Mouse (Mus musculus): ENCODE results near the gene Zfp445.
"Not testable (repeated sequence)": the region's sequence is repeated elsewhere in the genome, so short reads cannot be mapped to it uniquely, and the experiment has no call there.

The Zfp445 gene

GRCm38 (mm10) chr9:122865697-122866166 is at the start of gene Zfp445:
Zfp445 (minus strand) TSS chr9:122866006.
- in situ Hi-C loops (cut with MboI): no loop called here

GRCm38 (mm10) chr9:122902717-122903535 is 37.1 kb upstream of the Zfp445 start:
- in situ Hi-C loops (cut with MboI): no loop called here

- in situ Hi-C loops (cut with MboI): no loop called here
Measured at GRCm38 (mm10) chr9:122901047-122901446, 35.2 kb upstream of the Zfp445 start.

DNA sequence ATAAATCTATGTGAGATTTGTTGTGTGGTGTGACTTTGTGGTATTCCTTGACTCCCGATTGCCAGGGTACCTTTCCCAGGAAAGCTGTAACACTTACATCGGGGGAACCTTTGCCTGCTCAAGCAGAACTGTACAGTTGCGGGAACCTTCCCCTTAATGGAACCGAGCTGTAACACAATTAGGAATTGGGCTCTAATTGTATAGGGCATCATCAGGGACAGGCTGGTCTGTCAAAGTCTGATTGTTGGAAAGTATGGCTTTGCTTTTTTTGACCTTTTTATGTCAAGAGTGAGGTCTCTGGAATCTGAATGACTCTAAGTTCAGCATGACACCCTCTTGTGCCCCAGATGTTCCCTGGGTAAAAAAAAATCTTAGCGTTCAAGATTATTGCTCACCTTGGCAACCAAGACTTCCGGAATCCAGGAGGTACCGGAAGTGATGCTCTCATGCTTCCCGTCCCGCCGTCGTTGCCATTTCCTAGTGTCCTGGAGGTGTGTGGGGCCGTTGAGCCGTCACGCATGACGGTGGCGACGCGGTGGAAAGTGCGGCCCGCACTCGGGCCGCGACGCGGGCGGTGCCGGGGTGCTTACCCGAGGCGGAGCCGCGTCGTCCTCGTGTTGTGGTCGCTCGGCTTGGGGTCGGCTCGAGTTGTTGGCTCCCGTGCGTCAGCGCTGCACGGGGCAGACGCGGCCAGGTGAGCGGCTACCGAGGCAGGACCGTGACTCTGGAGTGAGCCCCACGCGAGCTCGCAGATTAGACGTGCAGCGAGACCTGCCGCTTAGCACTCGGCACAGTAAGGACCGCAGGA is 20.8 kb upstream of the Zfp445 start:
- in situ Hi-C loops (cut with MboI): no loop called here

GRCm38 (mm10) chr9:122885385-122885784 is 19.6 kb upstream of the Zfp445 start, which contains the start of gene Zkscan7:
Zkscan7 (plus strand) TSS chr9:122885685.
- in situ Hi-C loops (cut with MboI): no loop called here

DNA sequence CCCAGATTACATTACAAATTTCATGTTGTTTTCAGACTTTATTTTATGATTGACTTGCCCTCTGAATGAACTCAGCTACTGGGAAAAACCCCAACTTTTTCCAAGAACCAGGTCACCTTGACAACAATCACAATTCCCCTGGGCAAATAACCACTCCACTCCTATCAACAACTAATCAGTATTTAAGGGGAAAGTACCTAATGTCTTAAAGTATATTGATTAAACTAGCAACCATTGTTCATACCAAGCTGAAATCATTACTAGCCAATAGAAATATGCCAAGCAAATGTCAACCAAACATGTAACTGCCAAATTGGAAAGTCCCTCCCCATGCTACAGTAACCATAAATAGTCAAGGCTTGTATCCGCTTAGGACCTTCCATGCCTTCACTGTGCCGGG is 9.3 kb upstream of the Zfp445 start:
- in situ Hi-C loops (cut with MboI): no loop called here

DNA sequence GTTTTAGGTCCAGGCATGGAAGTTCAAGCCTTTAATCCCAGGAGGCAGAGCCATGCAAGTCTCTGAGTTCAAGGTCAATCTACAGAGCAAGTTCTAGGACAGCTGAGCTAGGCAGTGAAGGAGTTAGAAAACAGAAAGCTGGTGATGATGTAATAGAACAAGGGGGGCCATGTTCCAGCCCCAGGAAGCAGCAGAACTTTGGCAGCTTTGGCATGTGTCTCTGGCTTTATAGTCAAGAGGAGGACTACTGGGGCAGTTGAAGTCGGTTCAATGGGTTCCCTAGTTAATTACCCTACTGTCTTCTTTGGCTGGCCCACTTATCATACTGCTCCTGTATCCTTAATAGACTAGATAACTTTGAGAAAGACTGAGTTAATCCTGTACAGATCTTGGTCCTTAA is 8.8 kb upstream of the Zfp445 start:
- in situ Hi-C loops (cut with MboI): no loop called here

- in situ Hi-C loops (cut with MboI): no loop called here
Measured at GRCm38 (mm10) chr9:122872595-122872994, 6.8 kb upstream of the Zfp445 start.

- in situ Hi-C loops (cut with MboI): no loop called here
Measured at GRCm38 (mm10) chr9:122866192-122866591, 386 bp upstream of the Zfp445 start.

DNA sequence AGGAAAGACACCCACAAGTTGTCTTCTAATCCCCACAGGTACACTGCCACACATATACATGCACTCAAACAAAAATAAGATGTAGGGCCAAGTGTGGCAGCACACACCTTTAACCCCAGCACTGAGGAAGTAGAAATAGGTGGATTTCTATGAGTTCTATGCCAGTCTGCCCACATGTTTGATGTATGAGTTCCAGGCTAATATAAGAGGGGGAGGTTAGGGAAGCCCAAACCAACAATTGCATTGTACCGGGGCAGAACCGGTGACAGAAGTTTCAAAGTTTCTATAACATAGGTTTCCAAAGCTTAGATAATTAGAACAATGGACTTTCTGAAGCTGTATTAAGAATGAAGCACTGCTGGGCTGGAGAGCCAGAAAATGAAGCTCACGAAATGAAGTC is 958 bp downstream of the Zfp445 start:
- in situ Hi-C loops (cut with MboI): no loop called here

- in situ Hi-C loops (cut with MboI): no loop called here
Measured at GRCm38 (mm10) chr9:122863731-122864130, 2.1 kb downstream of the Zfp445 start.

- in situ Hi-C loops (cut with MboI): no loop called here
Measured at GRCm38 (mm10) chr9:122860752-122861151, 5.1 kb downstream of the Zfp445 start.

GRCm38 (mm10) chr9:122856716-122857115 is 9.1 kb downstream of the Zfp445 start:
- in situ Hi-C loops (cut with MboI): no loop called here

DNA sequence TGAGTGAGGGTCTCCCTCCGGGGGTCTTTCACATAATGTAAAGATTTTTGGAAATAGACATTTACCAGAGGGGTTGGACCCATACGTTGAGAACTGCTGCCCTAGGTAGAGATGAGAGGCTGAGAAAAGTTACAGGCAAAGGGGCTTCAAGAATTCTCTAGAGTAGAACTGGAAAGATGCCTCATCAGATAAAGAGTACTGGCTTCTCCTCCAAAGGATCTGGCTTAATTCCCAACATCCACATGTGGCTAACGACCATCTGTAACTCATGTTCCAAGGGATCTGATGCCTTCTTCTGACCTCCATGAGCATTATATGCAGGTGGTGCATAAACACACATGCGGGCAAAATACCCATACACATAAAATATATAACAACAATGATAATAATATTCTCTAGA is 10.2 kb downstream of the Zfp445 start:
- in situ Hi-C loops (cut with MboI): no loop called here

GRCm38 (mm10) chr9:122855141-122855540 is 10.7 kb downstream of the Zfp445 start:
- in situ Hi-C loops (cut with MboI): not testable (repeated sequence)

DNA sequence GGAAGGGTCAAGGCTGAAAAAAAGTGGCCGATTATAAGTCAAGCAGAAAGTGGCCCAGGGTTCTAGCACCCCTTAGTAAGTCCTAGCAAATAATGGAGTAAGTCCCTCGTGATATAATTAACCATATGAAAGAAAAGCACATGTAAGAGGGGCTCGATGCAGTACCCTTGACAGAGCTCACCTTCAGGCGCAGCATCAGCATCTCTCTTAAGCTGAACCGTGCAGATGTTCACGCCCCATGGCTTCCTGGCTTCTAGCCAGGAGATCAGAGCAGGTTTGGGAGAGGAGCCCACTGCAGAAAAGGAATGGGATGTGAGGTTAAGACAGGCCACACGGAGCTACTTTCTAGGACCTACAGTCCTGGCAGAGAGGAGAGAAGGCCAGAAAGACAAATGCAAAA is 11.3 kb downstream of the Zfp445 start:
- in situ Hi-C loops (cut with MboI): no loop called here

DNA sequence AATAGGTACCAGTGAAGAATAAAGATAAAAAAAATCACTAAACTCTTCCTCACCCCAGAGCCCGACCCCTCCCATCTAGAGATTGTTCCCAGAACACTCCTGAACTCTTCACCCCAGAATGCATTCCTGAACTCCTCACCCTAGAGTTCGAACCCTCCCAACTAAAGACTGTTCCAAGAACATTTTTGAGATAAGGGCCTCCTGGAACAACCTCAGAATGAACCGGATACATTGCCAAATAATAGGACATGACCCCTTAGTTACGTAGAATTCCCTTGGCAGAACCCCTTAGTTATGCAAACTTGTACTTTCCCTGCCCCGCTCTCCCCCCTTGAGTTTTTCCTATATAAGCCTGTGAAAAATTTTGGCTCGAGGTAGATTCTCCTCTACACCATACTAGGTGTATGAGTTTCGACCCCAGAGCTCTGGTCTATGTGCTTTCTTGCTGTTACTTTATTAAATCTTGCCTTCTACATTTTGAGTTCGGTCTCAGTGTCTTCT is 17.9 kb downstream of the Zfp445 start:
- in situ Hi-C loops (cut with MboI): not testable (repeated sequence)

GRCm38 (mm10) chr9:122846156-122846555 is 19.6 kb downstream of the Zfp445 start:
- in situ Hi-C loops (cut with MboI): no loop called here

DNA sequence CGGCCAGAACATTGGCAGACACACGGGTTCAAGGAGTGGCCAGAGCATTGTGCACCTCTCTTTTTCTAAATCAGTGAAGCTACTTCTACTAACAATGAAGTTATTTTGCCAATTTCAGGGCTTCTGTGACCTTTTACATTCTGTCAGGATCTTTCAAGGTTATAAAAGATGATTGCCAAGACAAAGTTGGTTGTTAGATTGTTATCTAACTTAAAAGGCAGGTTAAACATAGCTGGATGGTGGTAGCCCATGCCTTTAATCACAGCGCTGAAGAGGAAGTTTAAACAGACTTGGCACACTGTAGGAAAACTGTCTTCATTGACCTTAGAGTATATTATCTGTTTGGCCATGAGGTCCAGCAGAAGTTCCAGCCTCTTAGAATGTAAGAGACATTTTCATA is 20.2 kb downstream of the Zfp445 start:
- in situ Hi-C loops (cut with MboI): no loop called here

DNA sequence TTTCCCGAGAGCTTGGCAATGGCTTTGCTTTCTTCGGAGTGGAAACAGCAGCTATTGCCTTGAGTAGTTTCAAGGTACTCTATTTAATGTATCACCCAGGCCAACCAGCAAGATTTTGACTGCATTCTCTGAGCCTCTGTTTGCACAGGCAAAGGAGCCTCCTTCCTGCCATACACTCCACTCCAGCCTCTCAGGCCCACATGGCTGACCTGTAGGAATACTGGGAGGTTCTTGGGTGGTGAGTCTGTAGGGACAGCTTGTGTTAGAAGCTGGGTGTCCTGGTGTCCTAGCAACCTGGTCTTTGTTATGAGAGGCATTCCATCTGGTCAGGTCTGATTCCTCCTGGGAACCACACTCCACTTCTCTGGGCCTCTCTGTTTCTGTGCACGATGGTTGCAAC is 22.0 kb downstream of the Zfp445 start, which contains the start of gene Gm35549:
TSS of gene Gm35549 (minus strand) at position 276 of the 400 bp plus-strand sequence.
- in situ Hi-C loops (cut with MboI): no loop called here

- in situ Hi-C loops (cut with MboI): no loop called here
Measured at GRCm38 (mm10) chr9:122837680-122838079, 28.1 kb downstream of the Zfp445 start.

- in situ Hi-C loops (cut with MboI): no loop called here
Measured at GRCm38 (mm10) chr9:122837216-122837615, 28.6 kb downstream of the Zfp445 start.

- in situ Hi-C loops (cut with MboI): no loop called here
Measured at GRCm38 (mm10) chr9:122836790-122837189, 29.0 kb downstream of the Zfp445 start.

Measured in mature B cell (primary cell).